Mouse (Mus musculus): ENCODE results near the gene Mtss1l.

- TF ChIP-seq TCF12 (IDR thresholded peaks at IDR 0.05; ENCODE audit: low read depth, low read length) (no peak), CTCF (conservative IDR thresholded peaks at IDR 0.05 in 1 of 2, IDR thresholded peaks at IDR 0.05 in 1 of 2; ENCODE audit: low read depth in 2 of 2, low read length in 2 of 2) (no peak), CHD2 (IDR thresholded peaks at IDR 0.05; ENCODE audit: low read length) (no peak), EP300 (IDR thresholded peaks at IDR 0.05; ENCODE audit: low read length) (no peak), POLR2A (IDR thresholded peaks at IDR 0.05; ENCODE audit: low read depth, low read length) (no peak)
Observed at GRCm38 (mm10) chr8:110677174-110677660, 44.1 kb upstream of the Mtss1l start.

Measured in CH12.LX (cell line).